Mouse (Mus musculus) intestine, embryonic 15.5 days (tissue): ENCODE results near the gene Mylip. TPM values are rescaled to one million over a fixed set of nuclear protein-coding genes. Genes with fewer than 3 reads are reported as not detected.

Experiments used
- ATAC-seq: fragments of 200-750 bp; cut with Nextera tagmentation; 2 replicates; pipeline ENCODE4 v1.8.0; 2017; ENCODE audit warnings: moderate TSS enrichment, moderate library complexity
- H3K27ac ChIP-seq: fragments of 300-500 bp; sonication (generic); 2 replicates; pipeline ENCODE4 v1.5.1; 2015; ENCODE audit warnings: mild to moderate bottlenecking, inconsistent platforms
- H3K27me3 ChIP-seq: fragments of 300-500 bp; sonication (generic); replicated peaks from 2 replicates; pipeline ENCODE4 v1.6.1; 2015; ENCODE audit warnings: inconsistent platforms
- H3K36me3 ChIP-seq: fragments of 300-500 bp; sonication (generic); 2 replicates; pipeline ENCODE4 v1.6.1; 2015; ENCODE audit warnings: inconsistent platforms
- H3K4me1 ChIP-seq: fragments of 300-500 bp; sonication (generic); replicated peaks from 2 replicates; pipeline ENCODE4 v1.6.1; 2015; ENCODE audit warnings: inconsistent platforms
- H3K4me2 ChIP-seq: fragments of 300-500 bp; sonication (generic); replicated peaks from 2 replicates; pipeline ENCODE4 v1.6.1; 2015; ENCODE audit warnings: mild to moderate bottlenecking, inconsistent platforms
- H3K4me3 ChIP-seq: fragments of 300-500 bp; sonication (generic); replicated peaks from 2 replicates; pipeline ENCODE4 v1.5.1; 2015; ENCODE audit warnings: inconsistent platforms
- H3K9ac ChIP-seq: fragments of 300-500 bp; sonication (generic); 2 replicates; pipeline ENCODE4 v1.6.1; 2015; ENCODE audit warnings: inconsistent platforms
- H3K9me3 ChIP-seq: fragments of 300-500 bp; sonication (generic); 2 replicates; pipeline ENCODE4 v1.6.1; 2016; ENCODE audit warnings: inconsistent platforms
- WGBS: fragments of 180-500 bp; shearing (Covaris S2); methylation state at CpG from one replicate; pipeline ENCODE4 v1.1.7; 2015; 5-methylcytosine and 5-hydroxymethylcytosine counted together
- polyA plus RNA-seq: library from polyadenylated mRNA; unstranded; fragments of >200 nt; fragmentation: Nextera tagmentation; extraction: Ambion mirVana; gene quantifications from 2 replicates; pipeline ENCODE4 v1.2.1, GENCODE M21; 2015

Gene Mylip
- polyA plus RNA-seq, 1 experiment from 2014 or later, result 6.9 TPM

GRCm38 (mm10) chr13:45374846-45375245 is 14.7 kb upstream of the Mylip start:
- Histone ChIP-seq H3K36me3 (no peaks in the 10 kb centered on the region), H3K4me1 (no peaks in the 10 kb centered on the region), H3K27ac (no peak overlapping the region), H3K27me3 (no peaks in the 10 kb centered on the region), H3K4me3 (no peak overlapping the region), H3K9me3 (no peaks in the 10 kb centered on the region), H3K4me2 (no peak overlapping the region), H3K9ac (no peak overlapping the region)
- no peak for ATAC-seq
- 50% methylated on average over 6 of the region's 6 CpGs for WGBS

- Histone ChIP-seq H3K27me3 (no peaks in the 10 kb centered on the region), H3K36me3 (no peaks in the 10 kb centered on the region), H3K4me3 (no peak overlapping the region), H3K4me2 (no peak overlapping the region), H3K27ac (no peak overlapping the region), H3K4me1 (no peaks in the 10 kb centered on the region), H3K9me3 (no peaks in the 10 kb centered on the region), H3K9ac (no peak overlapping the region)
- 54% methylated on average over 7 of the region's 7 CpGs for WGBS
- ATAC-seq, result no peak
Observed at GRCm38 (mm10) chr13:45382208-45382607, 7.3 kb upstream of the Mylip start.

- Histone ChIP-seq H3K27ac (no peak overlapping the region), H3K4me1 (no peaks in the 10 kb centered on the region), H3K36me3 (no peaks in the 10 kb centered on the region), H3K9me3 (no peaks in the 10 kb centered on the region), H3K4me3 (no peak overlapping the region), H3K4me2 (no peak overlapping the region), H3K27me3 (no peaks in the 10 kb centered on the region), H3K9ac (no peak overlapping the region)
- 86% methylated on average over 2 of the region's 2 CpGs for WGBS
- ATAC-seq, result no peak
Observed at GRCm38 (mm10) chr13:45384636-45385035, 4.9 kb upstream of the Mylip start.

- Histone ChIP-seq H3K4me2 (no peak overlapping the region), H3K27ac (no peak overlapping the region), H3K27me3 (no peaks in the 10 kb centered on the region), H3K36me3 (no peaks in the 10 kb centered on the region), H3K4me1 (0 out of 2 replicates have a peak, but pooled peaks cover 4% of the 10 kb centered on the region), H3K4me3 (no peak overlapping the region), H3K9ac (no peak overlapping the region), H3K9me3 (no peaks in the 10 kb centered on the region)
- WGBS, result 88% methylated on average over 6 of the region's 6 CpGs
- ATAC-seq, result no peak
Observed at GRCm38 (mm10) chr13:45385521-45385920, 4.0 kb upstream of the Mylip start.

- no peak for ATAC-seq
Observed at GRCm38 (mm10) chr13:45386253-45386652, 3.3 kb upstream of the Mylip start.

GRCm38 (mm10) chr13:45387231-45387630 is 2.3 kb upstream of the Mylip start:
- H3K27me3 ChIP-seq, result no peaks in the 10 kb centered on the region
- ATAC-seq, result no peak
- H3K4me2 ChIP-seq, result no peak overlapping the region
- H3K9me3 ChIP-seq, result no peaks in the 10 kb centered on the region
- H3K9ac ChIP-seq, result no peak overlapping the region
- no peaks in the 10 kb centered on the region for H3K36me3 ChIP-seq
- no peak overlapping the region for H3K4me3 ChIP-seq
- WGBS, result 98% methylated on average over 4 of the region's 4 CpGs
- H3K4me1 ChIP-seq, result peaks cover 13% of the 10 kb centered on the region
- no peak overlapping the region for H3K27ac ChIP-seq

More at GRCm38 (mm10) chr13:45386253-45386652, 3.3 kb upstream of the Mylip start:
- no peak overlapping the region for H3K9ac ChIP-seq
- no peak overlapping the region for H3K27ac ChIP-seq
- no peaks in the 10 kb centered on the region for H3K27me3 ChIP-seq
- 87% methylated on average over 14 of the region's 14 CpGs for WGBS
- H3K4me3 ChIP-seq, result no peak overlapping the region
- no peaks in the 10 kb centered on the region for H3K9me3 ChIP-seq
- H3K4me1 ChIP-seq, result peaks cover 9% of the 10 kb centered on the region
- H3K4me2 ChIP-seq, result no peak overlapping the region
- H3K36me3 ChIP-seq, result no peaks in the 10 kb centered on the region

- no peak for ATAC-seq
- no peaks in the 10 kb centered on the region for H3K36me3 ChIP-seq
- no peaks in the 10 kb centered on the region for H3K9me3 ChIP-seq
- no peak overlapping the region for H3K27ac ChIP-seq
- no peak overlapping the region for H3K4me2 ChIP-seq
- H3K27me3 ChIP-seq, result no peaks in the 10 kb centered on the region
- 68% methylated on average over 16 of the region's 16 CpGs for WGBS
- H3K4me1 ChIP-seq, result peaks cover 16% of the 10 kb centered on the region
- no peak overlapping the region for H3K4me3 ChIP-seq
- no peak overlapping the region for H3K9ac ChIP-seq
Observed at GRCm38 (mm10) chr13:45388254-45388805, 1.2 kb upstream of the Mylip start.

GRCm38 (mm10) chr13:45388889-45389288 is 653 bp upstream of the Mylip start:
- Histone ChIP-seq H3K4me3 (peak overlapping the region; percentile 77), H3K9me3 (no peaks in the 10 kb centered on the region), H3K27me3 (no peaks in the 10 kb centered on the region), H3K27ac (no peak overlapping the region), H3K4me1 (peaks cover 16% of the 10 kb centered on the region), H3K9ac (no peak overlapping the region), H3K4me2 (peak overlapping the region; percentile 94), H3K36me3 (no peaks in the 10 kb centered on the region)
- ATAC-seq, result no peak
- 36% methylated on average over 4 of the region's 4 CpGs for WGBS

- Histone ChIP-seq H3K4me3 (peak overlapping the region; percentile 77), H3K36me3 (no peaks in the 10 kb centered on the region), H3K9ac (peak overlapping the region; percentile 75), H3K9me3 (no peaks in the 10 kb centered on the region), H3K4me1 (peaks cover 16% of the 10 kb centered on the region), H3K27me3 (no peaks in the 10 kb centered on the region), H3K27ac (peak overlapping the region; percentile 56), H3K4me2 (peak overlapping the region; percentile 94)
- 1% methylated on average over 25 of the region's 25 CpGs for WGBS
- peak; percentile 24 for ATAC-seq
Observed at GRCm38 (mm10) chr13:45390312-45390961, 895 bp downstream of the Mylip start.

GRCm38 (mm10) chr13:45390962-45391853 is 1.7 kb downstream of the Mylip start:
- H3K9ac ChIP-seq, result peak overlapping the region; percentile 75; the same call in 1 of the 2 replicates
- no peaks in the 10 kb centered on the region for H3K9me3 ChIP-seq
- peak overlapping the region; percentile 56 for H3K27ac ChIP-seq
- H3K27me3 ChIP-seq, result no peaks in the 10 kb centered on the region
- H3K36me3 ChIP-seq, result no peaks in the 10 kb centered on the region
- whole genome bisulfite sequencing, result 24% methylated on average over 19 of the region's 19 CpGs
- peaks cover 16% of the 10 kb centered on the region for H3K4me1 ChIP-seq
- peak overlapping the region; percentile 77 for H3K4me3 ChIP-seq
- 0 out of 2 replicates have a peak, but pooled peaks have one; percentile 34 for ATAC-seq
- H3K4me2 ChIP-seq, result peak overlapping the region; percentile 94

- ATAC-seq, result no peak
- peak overlapping the region; percentile 94 for H3K4me2 ChIP-seq
- H3K9me3 ChIP-seq, result no peaks in the 10 kb centered on the region
- H3K4me3 ChIP-seq, result no peak overlapping the region
- H3K9ac ChIP-seq, result no peak overlapping the region
- 27% methylated on average over 9 of the region's 9 CpGs for WGBS
- no peaks in the 10 kb centered on the region for H3K36me3 ChIP-seq
- H3K4me1 ChIP-seq, result peaks cover 17% of the 10 kb centered on the region
- H3K27ac ChIP-seq, result no peak overlapping the region
- H3K27me3 ChIP-seq, result no peaks in the 10 kb centered on the region
Observed at GRCm38 (mm10) chr13:45391854-45392454, 2.4 kb downstream of the Mylip start.

GRCm38 (mm10) chr13:45394221-45394768 is 4.8 kb downstream of the Mylip start:
- peaks cover 21% of the 10 kb centered on the region for H3K4me1 ChIP-seq
- H3K36me3 ChIP-seq, result no peaks in the 10 kb centered on the region
- no peak overlapping the region for H3K4me3 ChIP-seq
- ATAC-seq, result no peak
- H3K27me3 ChIP-seq, result no peaks in the 10 kb centered on the region
- no peaks in the 10 kb centered on the region for H3K9me3 ChIP-seq
- no peak overlapping the region for H3K27ac ChIP-seq
- no peak overlapping the region for H3K9ac ChIP-seq
- H3K4me2 ChIP-seq, result no peak overlapping the region
- 64% methylated on average over 8 of the region's 8 CpGs for WGBS
